Mouse (Mus musculus) mouse trophoblast stem cell (cell line): ENCODE measurements at regions not wholly inside any gene's neighbourhood (a gene's known extent, or its start where the extent isn't known, plus 50 kb on each side); places are given as distances from the start of the nearest gene placed in this dataset.

Experiments
- in situ Hi-C, 2 experiments: fragments of 300-500 bp; cut with MseI, MboI; formaldehyde crosslinking; loops; 2 replicates in 1 of 2; 3 replicates in 1 of 2; pipeline ENCODE4 v1.15.1; 2025

- in situ Hi-C loops = no loop called here
Measured at GRCm38 (mm10) chr4:87386835-87387234, 156.6 kb upstream of the Slc24a2 start.

DNA sequence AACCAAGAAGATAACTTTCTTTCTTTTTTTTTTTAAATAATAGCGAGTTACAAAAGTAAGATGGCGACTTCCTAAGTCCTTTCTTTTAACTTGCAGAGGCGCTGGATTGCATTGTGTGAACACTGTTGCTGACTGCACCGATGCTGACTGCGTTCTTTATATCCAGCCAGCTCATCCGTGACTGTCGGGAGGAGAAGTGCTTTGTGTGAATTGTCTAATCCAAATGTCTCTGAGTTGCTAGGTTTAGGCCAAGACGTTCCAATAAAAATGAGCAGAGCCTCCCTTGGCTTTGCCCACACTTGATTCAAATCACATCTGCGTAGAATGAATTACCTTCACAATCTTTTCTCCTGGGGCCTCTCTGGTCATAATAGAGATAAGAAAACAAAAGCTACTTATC, 156.0 kb upstream of the Slc24a2 start:
- in situ Hi-C loops = no loop called here

DNA sequence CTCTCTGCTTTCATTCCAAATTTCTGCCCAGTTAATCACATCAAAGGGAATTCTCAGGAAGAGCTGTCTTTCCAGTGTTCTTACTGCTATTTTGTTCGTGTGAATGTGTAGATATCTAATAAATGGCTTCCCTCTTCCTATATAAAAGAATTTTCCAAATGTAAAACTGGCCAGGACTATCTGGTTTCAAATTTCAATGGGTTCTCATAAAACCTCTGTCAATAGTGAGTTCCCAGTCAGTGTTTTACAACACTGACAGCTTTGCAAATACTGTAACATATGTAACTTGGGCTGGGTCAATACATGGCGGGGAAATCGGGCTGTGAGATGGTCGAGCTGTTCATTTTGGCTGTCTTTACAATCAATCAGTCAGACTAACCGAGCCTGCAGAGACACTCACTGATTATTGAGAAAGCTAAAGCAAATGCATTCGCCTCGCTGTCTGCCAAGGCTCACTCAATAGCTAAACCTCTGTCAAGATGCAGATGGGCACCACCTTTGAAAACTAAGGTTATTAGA, 155.0 kb upstream of the Slc24a2 start:
- in situ Hi-C loops = no loop called here

DNA sequence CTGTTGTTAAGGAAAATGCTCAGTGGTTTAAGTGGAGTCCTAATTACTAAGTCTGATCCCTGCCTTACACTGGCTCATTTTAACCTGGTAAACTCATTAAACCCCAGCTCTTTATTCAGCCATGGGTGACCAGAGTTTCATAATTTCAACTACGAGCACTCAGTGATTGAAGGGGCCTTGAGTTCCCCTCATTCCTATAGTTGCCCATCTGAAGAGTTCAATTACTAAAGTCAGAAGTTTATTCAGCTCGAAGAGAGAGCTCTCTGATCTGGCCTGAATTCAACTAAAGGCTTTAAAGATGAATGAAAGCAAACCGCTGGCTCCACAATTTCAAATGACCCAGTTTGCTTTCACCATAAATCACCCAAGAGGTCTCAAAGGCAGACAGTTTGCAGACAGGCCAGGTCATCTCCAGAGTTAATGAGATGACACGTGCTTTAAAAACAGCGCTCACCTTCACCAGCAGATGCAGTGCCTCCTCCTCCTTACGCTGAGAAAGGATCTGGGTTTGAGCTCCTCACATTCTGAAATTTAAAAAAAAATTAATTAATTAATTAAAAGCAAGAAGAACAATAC, 154.3 kb upstream of the Slc24a2 start:
- in situ Hi-C loops = no loop called here

GRCm38 (mm10) chr4:87380716-87381115, 150.4 kb upstream of the Slc24a2 start:
- in situ Hi-C loops = no loop called here

DNA sequence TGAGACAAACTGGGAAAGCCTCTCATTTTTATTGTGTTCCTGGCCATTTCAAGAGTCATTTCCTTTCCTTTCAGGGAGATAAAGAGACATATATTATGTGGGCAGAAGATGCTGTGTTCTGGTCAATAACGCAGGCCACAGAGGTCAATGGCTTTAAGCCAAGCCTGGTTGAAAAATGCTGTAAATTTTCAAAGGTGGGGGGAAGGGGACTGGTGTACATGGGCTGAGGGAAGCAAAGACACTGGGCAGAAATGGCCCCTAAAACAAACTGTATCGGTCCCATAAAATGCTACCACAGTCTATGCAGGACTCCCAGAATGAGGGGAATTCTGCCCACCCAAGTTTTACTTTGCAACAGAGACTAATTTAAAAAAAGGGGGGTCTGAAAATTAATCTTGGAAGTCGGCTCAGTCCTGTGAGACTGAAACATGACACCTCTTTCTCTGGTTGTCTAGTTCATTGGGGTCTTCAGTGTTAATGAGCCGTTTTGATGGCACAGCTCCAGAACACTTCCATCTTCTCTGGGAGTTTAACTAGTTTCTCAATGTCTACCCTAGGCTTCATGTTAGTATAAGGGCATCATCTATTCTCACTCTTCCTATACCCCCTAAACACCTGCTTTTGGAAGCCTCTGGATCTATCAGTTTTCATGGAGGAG, 149.4 kb upstream of the Slc24a2 start:
- in situ Hi-C loops = no loop called here

- in situ Hi-C loops = loop anchor here in 1 of 2 experiments (25.0 kb wide), 1 partner anchor 990 kb away; no protein-coding TSS in a partner anchor
Measured at GRCm38 (mm10) chr4:87371960-87372359, 141.7 kb upstream of the Slc24a2 start.

DNA sequence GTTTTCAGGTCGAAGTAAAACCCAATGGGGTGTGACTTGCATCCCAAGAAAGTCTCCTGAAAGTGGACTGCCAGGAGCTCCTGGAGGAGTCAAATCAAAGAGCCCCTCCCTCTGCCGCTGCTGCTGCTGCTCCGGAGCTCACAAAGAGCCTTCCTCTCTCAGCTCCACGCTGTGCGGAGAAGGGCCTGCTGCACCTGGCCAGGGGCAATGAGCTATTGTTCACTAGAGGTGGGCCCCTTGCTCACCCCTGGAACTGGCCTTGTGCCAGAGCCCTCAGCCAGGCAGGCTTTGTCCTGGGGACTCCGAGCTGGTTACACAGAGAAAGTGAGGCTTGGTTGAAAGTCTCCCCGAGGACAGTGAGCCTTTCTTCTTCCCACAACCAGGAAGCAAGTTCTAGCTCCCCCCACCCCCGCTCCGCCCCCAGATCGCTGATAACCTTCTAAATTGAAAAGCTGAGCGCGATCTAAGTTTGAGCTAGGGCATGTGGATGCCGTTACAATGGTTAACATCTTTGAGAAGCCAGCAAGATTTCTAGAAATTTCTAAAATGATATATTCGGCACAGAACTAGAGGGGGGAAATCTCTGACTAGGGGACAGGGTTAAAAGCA, 139.5 kb upstream of the Slc24a2 start:
- in situ Hi-C loops = loop anchor here (5.0 to 25.0 kb wide), 3 partner anchors 653 to 993 kb away; no protein-coding TSS in a partner anchor

- in situ Hi-C loops = loop anchor here (5.0 to 25.0 kb wide), 3 partner anchors 654 to 994 kb away; no protein-coding TSS in a partner anchor
Measured at GRCm38 (mm10) chr4:87368413-87369160, 138.3 kb upstream of the Slc24a2 start.

DNA sequence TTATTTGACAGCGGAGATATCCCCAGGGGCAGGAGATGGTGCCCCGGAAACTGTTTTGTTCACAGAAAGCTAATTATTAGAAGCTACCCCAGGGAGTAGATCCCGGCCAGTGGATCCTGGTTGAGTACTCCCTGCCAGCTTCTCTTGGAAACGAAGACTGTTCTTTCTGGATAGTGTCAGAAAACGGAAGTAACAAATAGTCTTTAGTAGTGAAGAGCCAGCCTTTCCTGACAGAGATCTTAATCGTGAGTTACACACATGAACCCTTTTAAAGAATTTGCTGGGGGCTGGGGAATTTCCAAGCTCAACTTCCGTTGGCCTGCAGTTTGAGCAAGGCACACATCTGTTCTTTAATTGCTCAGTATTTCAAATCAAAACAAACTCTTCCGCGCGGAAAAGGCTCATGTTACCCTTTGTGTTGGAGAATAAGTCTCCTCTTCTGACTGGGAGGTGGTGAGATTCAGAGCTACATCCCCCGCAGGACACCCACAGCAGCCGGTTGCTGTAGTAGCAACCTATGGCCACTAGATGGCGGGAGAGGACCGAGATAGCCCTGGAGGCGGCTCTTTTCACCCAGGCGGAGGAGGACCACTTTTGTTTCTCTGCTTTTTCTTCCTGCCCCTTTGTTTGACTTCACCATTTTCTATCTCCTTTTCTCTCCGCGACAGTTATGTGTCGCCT, 137.6 kb upstream of the Slc24a2 start:
- in situ Hi-C loops = loop anchor here (5.0 to 25.0 kb wide), 3 partner anchors 654 to 994 kb away; no protein-coding TSS in a partner anchor

GRCm38 (mm10) chr4:87362201-87362600, 131.9 kb upstream of the Slc24a2 start:
- in situ Hi-C loops = loop anchor here in 1 of 2 experiments (10.0 to 25.0 kb wide), 2 partner anchors 663 to 1000 kb away; no protein-coding TSS in a partner anchor

DNA sequence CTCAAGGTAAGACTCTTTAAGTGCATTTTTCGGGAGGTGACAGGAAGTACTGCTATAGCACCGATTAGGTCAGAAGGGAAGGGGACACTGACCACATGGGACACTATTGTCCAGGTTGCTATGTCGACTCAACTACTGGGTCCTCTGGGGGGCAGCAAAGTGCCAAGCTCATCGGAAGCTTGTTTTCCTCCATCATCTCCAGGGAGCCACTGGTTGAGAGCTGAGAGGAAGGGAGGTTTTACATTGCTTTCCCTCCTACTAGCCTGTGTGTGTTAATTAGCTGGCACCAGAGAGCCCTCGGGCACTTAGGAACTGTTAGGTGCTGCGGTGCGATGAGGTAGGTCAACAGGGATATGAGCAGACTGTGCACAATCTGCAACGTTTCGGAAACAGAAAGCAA, 129.2 kb upstream of the Slc24a2 start:
- in situ Hi-C loops = loop anchor here in 1 of 2 experiments (25.0 kb wide), 1 partner anchor 1003 kb away; no protein-coding TSS in a partner anchor

DNA sequence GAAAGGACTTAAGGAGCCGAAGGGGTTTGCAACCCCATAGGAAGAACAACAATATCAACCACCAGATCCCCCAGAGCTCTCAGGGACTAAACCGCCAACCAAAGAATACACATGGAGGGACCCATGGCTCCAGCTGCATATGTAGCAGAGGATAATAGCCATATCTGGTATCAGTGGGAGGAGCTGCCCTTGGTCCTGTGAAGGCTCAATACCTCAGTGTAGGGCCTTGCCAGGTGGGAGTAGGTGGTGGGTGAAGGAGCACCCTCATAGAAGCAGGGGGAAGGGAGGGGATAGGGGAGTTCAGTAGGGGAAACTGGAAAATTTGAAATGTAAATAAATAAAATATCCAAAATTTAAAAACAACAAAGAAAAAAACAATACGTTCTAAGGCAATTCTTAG, 128.7 kb upstream of the Slc24a2 start:
- in situ Hi-C loops = loop anchor here in 1 of 2 experiments (25.0 kb wide), 1 partner anchor 1003 kb away; no protein-coding TSS in a partner anchor

DNA sequence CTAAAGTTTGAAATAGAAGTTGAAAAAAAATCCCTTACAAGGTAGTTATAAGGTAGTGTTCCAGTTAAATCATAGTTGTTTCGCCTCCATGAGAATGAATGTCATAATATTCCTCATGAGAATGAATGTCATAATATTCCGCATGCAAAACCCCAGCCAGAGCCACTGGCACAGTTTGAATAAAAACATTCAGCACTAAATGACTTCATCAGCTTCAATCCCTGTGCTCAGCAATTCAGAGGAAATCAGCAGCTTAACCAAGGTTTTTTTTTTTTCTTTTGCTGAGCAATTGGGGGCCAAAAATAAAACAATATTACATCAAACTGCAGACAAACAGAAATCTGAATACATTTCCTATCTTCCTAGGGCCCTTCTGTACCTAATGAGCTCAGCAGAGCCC, 102.7 kb upstream of the Slc24a2 start:
- in situ Hi-C loops = no loop called here

- in situ Hi-C loops = no loop called here
Measured at GRCm38 (mm10) chr4:87329136-87329535, 98.9 kb upstream of the Slc24a2 start.

- in situ Hi-C loops = no loop called here
Measured at GRCm38 (mm10) chr4:87321726-87322349, 91.6 kb upstream of the Slc24a2 start.

DNA sequence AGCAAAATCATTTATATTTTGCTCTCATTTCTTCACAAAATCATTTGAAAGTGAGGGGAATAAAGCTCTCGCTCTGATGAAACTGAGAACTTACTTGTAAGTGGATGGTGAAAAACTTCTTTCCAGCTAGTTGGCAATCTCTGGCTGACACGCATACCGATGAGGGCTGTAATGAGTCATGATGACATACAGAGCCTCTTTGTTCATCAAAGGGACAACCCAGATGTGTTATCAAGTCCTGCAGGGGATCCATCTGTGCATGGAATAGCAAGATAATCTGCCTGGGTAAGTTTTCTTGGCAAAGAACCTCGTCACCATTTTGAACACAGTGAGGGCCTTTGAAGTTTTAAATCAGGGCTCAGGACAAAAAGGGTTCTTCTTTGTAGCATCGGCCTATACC, 67.9 kb upstream of the Slc24a2 start:
- in situ Hi-C loops = no loop called here

DNA sequence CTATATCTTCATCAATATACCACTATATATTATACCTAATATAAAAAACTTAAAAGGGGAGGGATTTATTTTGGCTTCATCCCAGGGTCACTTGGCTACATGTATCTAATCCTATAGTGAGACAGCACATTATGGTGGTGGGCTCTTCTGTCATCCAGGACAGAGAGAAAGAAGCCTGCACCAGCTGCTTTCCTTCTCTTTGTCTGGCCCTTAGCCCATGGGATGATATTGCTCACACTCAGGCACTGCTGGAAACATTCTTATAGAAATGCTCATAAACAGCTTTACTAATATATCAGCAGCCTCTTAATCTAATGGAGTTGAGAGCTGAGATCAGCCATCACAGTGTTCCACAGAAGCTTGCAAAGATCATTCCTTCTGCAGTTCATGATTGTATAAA, 64.3 kb upstream of the Slc24a2 start:
- in situ Hi-C loops = no loop called here
